Mouse (Mus musculus) gastrocnemius, postnatal 14 days (tissue): Measurements from ENCODE around the gene Colgalt2. TPM values are rescaled to one million over a fixed set of nuclear protein-coding genes. Genes with fewer than 3 reads are reported as not detected.

ENCODE experiments used
- DNase-seq: peaks from one replicate; pipeline ENCODE4 v3.0.0; 2021; ENCODE audit warnings: mixed read lengths
- intact Hi-C: fragments of 180-260 bp; cut with DNase I; formaldehyde crosslinking; loops from one replicate; pipeline ENCODE4 v1.15.1; 2025; ENCODE audit warnings: low total_unique reads
- total RNA-seq, 2 experiments: library from RNA; stranded (reverse); gene quantifications; 2 replicates each; pipeline ENCODE4 v1.2.3; 2021

Colgalt2 gene
- total RNA-seq, 2 experiments from 2014 or later = 4.1 TPM

DNA sequence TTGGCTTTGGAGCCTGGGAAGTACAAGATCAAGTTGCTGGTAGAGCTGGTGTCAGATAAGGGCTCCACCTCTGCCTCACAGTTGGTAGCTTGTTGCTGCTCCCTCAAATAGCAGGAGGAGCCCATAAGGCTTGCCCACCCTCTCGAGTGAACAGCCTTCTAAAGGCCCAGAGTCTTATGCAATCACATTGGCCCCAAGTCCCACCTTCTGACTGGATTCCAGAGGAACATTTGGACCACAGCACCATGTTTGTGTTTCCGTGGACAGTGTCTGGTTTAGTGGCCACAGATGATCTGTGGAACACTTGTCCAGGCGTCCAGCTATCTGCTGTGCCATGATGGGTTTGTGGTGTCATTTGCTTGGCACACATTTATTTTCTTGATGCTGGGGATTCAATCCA is 61.3 kb downstream of the Colgalt2 start:
- DNase-seq = no peak
- intact Hi-C loops = no loop called here

DNA sequence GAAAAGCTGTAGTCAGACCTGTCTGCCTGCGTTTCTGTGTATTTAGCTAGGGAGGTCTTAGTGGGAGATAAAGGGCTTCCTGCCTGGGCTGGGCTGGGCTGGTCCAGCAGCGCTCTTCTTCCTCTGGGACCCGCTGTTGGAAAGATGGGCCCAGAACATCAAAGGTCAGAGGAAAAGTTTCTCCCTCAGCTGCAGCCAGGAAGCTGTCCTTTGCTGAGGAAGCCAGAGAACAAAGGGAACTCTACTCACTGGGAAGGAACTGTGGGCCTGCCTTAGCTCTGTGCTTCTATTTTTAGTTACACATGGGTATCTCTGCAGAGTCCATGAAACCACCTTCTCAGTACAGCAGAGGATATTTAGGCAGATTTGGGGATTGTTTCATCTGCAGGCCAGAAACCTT is 62.2 kb downstream of the Colgalt2 start:
- DNase-seq = peak; percentile 28
- intact Hi-C loops = no loop called here

DNA sequence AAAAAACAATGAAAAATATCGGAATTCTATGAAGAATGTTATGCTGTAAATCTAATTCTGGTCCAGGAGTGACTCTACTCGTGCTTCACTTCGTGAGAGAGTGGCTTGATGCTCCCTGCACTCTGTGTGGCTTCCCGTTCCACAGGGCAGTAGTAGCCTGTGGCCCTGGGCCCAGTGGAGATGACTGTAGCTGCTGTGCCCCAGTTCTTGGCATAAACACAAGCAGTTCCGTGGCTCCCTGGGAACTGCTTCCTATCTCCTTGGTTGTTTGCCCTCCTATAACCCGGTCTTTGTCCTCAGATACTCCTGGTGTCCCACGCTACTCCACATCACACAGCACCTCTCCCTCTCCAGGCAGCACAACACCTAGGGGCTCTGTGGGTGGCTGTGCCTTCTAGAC is 62.7 kb downstream of the Colgalt2 start:
- intact Hi-C loops = no loop called here
- no peak for DNase-seq

DNA sequence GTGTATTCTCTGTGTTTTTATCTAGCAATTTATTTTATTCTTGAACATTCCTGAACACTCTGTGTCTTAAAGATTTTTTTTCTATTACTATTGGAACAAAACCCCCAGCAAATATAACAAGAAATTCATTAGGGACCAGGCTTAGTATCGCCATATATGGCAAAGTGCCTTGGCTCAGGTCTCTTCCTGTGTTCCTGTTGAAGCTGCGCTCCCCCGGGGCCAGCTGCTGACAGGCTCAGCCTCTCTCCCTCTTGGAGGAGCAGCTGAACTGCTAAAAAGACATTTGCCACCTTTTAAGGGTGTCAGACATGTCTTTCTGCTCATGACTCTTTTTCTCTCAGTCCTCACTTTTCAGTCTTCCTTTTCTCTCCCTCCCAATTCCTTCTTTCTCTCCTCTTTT is 66.7 kb downstream of the Colgalt2 start:
- no peak for DNase-seq
- intact Hi-C loops = no loop called here

DNA sequence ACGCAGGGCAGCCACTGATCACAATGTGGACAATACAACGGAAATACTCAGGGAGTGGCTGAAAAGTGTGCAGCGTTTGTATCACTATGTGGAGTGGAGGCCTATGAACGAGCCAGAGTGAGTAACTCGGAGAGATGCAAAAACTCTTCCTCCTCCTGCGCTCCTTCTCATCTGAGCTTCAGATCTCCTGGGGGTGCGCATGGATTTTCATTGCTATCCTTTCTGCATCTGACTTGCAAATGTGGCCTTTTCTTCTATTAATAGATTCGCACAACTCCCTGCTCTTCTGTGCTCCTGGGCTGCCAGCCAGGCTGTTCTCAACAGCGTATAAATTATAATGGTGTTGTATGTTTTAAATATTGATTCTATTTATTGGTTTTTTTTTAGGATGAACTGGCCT is 68.8 kb downstream of the Colgalt2 start:
- DNase-seq = no peak
- intact Hi-C loops = no loop called here

DNA sequence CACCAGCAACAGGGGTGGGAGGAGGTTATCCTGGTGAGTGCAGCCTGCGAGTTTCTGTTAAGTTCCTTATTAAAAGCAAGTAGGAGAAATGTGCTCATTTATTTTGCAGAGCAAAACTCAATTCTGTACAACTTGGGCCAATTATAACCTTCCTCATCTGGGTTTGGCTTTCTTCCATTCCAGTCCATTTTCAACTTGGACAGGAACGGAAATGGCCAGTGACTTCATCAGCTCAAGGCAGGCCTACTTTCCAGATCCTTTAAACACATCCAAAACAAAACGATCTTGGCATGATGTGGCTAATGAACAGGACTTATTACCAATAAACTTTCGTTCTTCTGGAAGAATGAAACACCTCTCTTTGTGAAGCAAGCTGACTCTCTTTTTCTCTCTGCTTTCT is 76.5 kb downstream of the Colgalt2 start:
- intact Hi-C loops = no loop called here

DNA sequence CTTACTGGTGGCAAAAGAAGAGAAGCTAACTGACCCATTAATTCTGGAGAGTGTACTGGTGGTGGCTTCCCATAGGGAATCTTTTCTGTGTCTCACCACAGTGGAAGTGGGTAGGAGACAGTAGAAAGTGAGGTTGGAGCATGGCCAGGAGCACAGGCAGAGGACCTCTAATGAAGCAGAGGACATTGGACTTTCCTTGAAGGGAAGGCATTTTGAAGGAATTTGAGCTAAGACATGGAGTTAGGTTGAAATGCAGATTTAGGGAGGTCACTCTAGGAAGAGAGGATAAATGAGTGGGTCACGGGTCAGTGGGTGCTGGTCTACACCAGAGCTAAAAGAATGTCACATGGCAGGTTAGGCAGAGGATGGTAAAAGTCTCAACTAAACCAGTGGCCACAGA is 91.2 kb downstream of the Colgalt2 start:
- intact Hi-C loops = no loop called here
- no peak for DNase-seq

More for the DNA sequence above, 76.5 kb downstream of the Colgalt2 start:
- no peak for DNase-seq

DNA sequence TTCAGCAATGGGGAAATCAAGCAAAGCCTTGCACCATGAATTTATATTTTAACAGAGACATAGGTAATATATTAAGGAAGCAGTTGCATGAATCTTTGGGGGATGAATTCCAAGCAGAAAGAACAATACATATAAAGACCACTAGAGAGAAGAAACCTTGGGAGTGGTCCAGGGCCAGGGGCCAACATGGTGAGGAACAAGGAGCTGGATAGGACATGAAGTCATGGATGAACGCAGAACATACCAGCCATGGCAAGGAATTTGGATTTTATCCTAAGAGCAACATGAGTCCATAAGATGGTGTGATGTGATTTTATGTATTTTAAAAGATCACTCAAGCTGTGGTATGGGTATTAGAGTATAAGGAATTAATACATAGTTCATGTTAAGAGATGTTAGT is 92.6 kb downstream of the Colgalt2 start:
- intact Hi-C loops = no loop called here
- no peak for DNase-seq

DNA sequence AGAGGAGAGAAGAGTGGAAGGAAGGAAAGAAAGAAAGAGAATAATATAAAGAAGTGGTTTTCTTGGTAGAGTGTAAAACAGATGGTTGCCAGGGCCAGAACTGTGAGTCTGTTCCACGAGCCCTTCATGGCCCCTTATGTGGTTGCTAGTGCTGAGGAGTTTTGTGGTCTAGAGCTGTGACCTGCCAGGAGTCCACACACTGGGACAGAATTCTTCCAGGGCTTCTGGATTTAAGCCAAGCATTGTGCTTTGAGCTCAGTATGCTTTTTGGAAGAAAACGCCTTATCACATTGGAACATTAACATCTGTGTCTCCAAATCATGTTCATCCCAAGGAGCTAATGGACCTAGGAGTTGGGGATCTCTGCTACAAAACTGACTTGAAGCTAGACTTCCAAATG is 97.2 kb downstream of the Colgalt2 start:
- intact Hi-C loops = no loop called here

DNA sequence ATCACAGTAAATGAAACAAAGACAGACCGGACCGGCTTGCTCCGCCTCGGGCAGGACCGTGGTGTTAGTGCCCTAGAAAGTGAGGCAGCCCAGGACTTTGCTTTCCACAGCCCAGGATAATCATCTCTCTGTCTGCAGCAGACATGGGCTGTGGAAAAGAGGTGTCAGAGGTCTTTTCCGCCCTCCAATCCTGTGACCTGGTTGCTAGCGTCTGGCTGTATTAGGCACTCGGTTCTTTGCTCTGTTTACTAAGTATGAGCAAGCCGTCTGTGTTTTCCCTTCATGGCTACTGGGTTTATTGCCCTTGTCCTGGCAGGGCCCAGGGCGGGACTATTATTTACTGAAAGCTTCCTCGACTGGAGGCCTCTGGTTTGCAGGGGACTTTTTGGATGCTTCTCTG is 98.0 kb downstream of the Colgalt2 start:
- DNase-seq = no peak
- intact Hi-C loops = no loop called here

More for the DNA sequence above, 97.2 kb downstream of the Colgalt2 start:
- no peak for DNase-seq

DNA sequence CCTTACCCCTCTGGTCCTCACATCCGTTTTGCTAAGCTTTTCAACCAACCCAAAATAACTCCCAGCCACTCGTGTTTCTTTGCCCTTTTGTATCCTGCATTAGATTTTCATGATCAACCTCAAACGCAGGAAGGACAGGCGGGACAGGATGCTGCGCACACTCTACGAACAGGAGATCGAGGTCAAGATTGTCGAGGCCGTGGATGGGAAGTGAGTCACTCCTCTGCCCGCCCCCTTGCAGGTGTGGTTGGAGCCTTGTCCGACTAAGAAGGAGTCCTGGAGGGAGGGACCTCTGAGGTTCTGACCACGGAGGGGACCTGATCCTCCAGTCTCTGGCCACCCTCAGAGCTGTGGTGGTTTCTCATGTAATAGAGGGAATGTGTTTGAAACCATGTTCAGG is 100.2 kb downstream of the Colgalt2 start:
- DNase-seq = no peak
- intact Hi-C loops = no loop called here

DNA sequence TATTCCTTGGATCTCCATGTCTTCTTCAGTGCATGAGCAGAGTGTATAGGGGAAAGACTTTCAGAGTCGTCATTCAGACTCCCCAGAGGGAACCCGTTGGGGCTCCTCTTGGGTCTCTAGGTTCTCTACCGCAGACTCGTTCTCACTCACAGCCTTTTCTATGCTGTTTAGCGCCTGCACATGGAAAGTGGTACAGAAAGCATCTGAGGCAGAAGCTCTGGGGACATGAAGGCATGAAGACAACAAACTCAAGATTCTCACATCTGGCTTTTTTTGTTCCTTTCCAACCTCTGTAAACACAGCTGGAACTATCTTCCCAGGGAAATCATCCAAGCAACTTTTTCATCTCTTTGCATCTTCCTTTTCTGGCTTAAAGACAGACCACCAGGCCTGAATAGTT is 106.5 kb downstream of the Colgalt2 start:
- DNase-seq = no peak
- intact Hi-C loops = no loop called here

DNA sequence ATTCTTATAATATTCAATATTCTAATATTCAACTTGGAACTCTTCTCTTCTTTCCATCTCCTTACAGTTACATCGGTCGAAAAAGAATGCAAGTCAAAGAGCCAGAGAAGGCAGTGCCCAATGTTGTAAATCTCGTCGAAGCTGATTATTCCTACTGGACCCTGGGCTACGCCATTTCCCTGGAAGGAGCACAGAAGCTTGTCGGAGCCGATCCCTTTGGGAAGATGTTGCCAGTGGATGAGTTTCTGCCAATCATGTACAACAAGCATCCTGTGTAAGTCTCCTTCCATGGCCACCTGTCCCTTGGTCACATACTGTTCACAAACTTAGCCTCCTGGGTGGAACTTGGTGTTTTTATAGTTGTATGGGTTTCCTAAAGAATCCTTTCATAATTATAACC is 107.1 kb downstream of the Colgalt2 start:
- intact Hi-C loops = no loop called here
- DNase-seq = peak; percentile 27

DNA sequence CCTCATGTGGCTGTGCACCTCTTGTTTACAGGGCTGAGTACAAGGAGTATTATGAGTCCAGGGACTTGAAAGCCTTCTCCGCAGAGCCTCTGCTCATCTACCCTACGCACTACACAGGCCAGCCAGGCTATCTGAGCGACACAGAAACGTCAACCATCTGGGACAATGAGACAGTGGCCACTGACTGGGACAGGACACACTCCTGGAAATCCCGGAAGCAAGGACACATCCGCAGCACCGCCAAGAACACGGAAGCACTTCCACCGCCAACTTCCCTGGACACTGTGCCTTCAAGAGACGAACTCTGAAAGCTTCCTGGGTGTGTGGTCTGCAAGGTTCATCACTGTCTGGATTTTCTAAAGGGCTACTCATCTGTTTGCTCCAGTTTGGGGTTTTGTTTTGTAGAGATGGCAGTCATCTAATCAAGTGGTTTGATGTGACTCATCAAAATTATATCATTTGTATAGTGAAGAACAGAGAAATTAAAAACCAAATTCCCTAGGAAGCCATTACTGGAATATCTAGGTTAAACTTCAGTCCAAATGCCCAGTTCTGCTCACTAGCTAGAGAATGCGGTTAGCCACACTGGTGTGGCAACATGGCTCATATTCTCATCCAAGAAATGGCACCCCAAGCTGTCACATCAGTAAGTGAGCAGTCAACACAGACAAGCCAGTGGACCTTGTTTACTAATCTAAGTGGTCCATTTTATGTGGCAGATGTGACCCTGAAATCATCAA is 109.0 kb downstream of the Colgalt2 start:
- DNase-seq = no peak
- intact Hi-C loops = no loop called here

DNA sequence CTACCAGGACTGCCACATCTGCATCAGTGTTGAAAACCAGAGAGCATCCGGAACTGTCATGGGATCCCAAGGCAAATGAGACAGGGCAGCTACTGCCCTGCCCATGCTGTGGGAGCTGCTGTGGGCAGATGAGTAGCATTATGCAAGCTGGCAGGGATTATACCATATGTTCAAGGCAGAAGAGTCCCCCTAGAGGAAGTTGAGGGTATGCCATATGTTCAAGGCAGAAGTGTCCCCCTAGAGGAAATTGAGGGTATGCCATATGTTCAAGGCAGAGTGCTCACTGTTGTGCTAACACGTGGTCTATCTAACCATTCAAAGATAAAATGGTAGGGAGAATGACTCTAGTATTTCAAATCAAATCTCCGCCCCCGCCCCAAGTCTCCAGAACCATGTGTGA is 111.6 kb downstream of the Colgalt2 start:
- no peak for DNase-seq
- intact Hi-C loops = loop anchor here (10.0 kb wide), 1 partner anchor 106 kb away; no protein-coding TSS in a partner anchor

DNA sequence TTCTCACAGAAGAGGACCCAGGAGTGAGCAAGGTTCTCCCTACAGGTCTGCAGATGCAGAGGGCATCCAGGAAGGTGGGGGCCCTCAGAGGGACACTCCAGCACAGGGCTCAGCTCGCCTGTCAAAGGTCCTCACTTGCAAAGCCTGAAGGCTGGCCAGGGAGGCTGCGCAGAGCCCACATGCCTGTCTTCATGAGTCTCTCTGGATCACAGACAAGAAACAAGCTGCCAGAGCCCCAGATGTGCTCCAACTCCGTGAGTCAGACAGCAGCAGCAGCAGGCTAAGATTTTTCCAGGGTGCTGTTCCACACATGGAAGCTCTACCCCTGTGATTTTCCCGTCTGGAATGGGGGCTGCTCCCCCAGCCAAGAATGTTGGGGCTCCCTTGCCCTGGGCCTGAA is 114.6 kb downstream of the Colgalt2 start:
- intact Hi-C loops = loop anchor here (10.0 kb wide), 1 partner anchor 109 kb away; no protein-coding TSS in a partner anchor
- DNase-seq = peak; percentile 62

DNA sequence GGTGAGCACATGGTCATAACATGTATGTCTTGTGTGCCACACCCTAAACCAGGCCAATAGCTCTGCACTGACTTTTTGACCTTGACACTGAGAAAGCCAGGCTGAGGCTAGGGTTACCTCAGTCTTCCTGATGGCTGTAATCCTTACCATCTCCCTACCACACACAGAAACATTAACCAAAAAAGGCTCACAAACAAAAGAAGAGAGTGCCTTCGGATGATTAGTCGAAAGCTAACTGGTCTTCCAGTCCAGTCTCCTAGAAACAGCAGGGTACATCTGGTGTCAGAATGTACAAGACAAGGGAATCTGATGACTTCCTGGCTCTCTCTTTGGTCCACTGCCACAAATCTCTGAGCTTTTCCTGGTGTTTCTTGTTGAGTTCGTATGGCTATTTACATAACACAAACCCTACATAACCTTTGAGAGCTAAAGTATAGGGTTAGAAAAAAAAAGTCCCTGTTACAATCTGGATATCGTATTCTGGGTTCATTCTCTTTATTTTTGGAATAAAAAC is 117.5 kb downstream of the Colgalt2 start:
- intact Hi-C loops = loop anchor here (10.0 kb wide), 1 partner anchor 112 kb away; no protein-coding TSS in a partner anchor
- no peak for DNase-seq

DNA sequence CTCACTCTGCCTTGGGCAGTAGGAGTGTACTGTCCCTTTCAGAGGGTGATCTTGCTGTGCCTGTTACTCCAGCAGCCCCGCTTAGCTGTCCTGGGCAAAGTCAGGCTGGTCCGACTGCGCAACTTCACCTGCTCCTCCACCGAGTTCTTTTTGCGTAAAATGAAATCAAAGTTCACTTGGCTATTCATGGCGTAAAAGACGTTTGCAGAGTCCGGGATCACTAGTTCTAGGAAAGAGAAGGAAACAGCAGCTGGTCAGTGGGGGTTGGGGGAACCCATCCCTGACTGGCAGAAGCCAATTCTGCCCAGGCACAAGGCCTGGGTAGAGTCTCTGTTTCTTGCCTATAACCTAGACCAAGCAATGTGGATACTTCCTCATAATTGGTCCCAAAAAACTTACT is 119.3 kb downstream of the Colgalt2 start:
- intact Hi-C loops = loop anchor here (10.0 kb wide), 1 partner anchor 114 kb away; no protein-coding TSS in a partner anchor
- no peak for DNase-seq

DNA sequence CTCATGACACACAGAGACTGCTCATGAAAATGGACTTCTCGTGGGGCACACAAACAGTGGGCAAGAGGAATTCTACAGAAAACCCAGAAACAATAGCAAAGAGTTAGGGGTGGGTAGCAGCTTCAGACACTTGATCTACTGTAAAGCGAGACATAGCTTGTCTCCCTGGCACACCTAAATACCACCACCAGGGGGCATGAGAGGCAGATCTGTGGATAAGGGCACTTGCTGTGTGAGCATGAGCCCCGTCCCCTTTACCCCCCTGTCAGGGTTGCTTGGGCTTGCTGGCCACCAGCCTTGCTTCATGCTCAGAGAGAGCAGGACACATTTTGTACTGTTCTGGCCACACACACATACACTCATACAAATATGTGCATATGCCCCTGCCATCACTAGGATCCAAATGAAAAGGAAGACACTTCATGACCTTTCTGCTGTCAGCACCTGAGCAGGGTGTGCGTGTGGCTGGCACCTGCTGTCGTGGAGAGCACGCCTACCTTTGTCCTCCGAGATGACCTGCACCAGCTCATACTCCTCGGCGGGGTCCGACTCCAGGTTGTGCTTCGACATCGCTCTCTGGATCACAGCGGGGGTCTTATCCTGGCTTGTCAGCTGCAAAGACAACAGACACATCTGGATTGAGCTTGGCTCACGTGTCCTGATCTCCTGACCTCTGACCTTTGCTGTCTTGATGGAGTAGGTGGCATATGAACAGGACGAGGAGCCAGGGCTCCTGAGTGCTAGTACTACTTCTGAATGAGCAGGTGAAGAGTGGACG is 121.4 kb downstream of the Colgalt2 start:
- DNase-seq = peak; percentile 64
- intact Hi-C loops = loop anchor here (2.0 kb wide), 1 partner anchor 226 kb away; no protein-coding TSS in a partner anchor

DNA sequence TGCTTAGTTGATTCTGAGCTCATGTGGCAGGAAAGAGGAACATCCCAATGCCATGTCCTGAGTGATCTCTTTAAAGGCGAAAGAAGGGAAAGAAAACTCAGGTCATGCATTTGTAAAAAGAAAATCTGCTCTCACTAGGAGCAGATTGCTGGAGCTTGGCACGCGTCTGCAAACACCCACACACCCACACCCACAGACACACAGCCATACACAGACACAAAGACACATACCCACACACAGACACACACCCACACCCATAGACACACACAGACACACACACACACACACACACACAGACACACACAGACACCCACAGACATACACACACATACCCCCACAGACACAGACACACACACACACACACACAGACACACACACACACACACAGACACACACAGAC is 122.6 kb downstream of the Colgalt2 start:
- DNase-seq = no peak
- intact Hi-C loops = no loop called here

DNA sequence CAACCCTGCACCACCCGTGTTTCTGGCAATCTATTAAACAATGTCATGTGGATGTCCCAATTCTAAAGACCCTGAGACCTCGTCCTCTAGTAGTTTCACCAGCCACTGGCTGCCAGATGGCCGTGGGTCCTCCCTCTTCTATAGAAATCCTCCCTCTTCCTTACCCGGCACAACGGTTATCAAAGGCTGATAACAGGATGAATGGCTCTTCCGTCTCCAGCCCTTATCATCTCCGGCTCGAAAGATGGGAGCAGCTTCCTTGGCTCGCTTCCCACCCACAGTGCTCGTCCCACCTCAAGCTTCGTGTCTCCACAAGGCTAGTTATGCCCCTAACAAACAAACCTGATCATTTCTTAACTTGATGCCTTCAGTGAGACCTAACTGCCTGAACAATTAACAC is 123.7 kb downstream of the Colgalt2 start:
- intact Hi-C loops = no loop called here
- no peak for DNase-seq
